Mouse (Mus musculus) layer of hippocampus, adult 18-20 months (tissue): ENCODE data around the gene Ier2. TPM values are rescaled to one million over a fixed set of nuclear protein-coding genes. Genes with fewer than 3 reads are reported as not detected.
A peak's percentile ranks its signal among the peaks of the same experiment; 100 is the strongest.

Experiments used
- DNase-seq, 2 experiments: peaks; one replicate each; pipeline ENCODE4 v3.0.0; 2022; ENCODE audit warnings: low spot score in 2 of 2
- total RNA-seq, 2 experiments: library from RNA; stranded (reverse); gene quantifications; 2 replicates each; pipeline ENCODE4 v1.2.3; 2021

The Ier2 gene
- total RNA-seq, 2 experiments from 2014 or later, result 6.2 to 10.0 TPM

GRCm38 (mm10) chr8:84663483-84664327 lies 1.1 kb upstream of the Ier2 start:
- peak; percentile 94 to 97 for DNase-seq

- DNase-seq, result no peak
Measured at GRCm38 (mm10) chr8:84661961-84662571, 586 bp downstream of the Ier2 start.

GRCm38 (mm10) chr8:84661458-84661871 lies 1.2 kb downstream of the Ier2 start:
- no peak for DNase-seq

- no peak for DNase-seq
Measured at GRCm38 (mm10) chr8:84660819-84661457, 1.7 kb downstream of the Ier2 start.

DNA sequence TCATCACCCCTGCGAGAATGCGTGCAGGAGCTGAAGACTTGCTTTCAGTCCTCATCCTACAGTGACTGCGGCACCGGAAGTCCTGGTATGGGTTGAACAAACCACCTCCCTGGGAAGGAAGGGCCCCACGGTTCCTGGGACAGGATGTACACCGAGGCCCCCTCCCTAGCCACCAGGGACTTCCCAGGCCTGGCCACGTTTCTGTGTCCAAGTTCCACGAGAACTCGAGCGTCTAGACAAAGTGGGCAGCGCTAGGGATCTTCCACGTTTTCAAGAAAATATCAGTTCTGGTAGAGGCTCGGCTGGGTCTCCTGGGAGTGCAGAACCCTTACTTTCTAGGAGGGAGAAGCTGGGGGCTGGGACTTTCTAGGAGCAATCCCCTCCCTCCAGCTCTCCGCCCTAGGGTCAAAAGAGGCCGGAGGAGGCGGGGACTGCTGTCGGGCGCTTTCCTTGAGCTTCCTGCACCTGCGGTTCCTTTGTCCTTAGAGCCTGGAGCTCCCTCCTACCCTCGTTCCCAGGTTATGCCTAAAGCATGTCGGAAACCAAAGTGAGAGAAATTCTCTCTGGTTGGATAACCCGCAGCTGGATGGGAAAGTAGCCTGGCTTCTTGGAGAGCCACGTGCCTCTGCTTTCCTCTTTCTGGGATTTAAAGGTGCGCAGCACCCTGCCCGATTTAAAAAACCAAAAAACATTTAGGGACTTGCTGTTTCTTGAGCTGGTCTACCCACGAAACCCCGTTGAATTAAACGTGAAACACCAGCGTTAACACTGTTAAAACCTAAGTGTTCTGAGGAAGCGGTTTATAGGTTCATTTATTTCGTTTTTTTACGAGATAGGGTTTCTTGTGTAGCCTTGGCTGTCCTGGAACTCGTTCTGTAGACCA lies 2.5 kb downstream of the Ier2 start:
- no peak for DNase-seq

DNA sequence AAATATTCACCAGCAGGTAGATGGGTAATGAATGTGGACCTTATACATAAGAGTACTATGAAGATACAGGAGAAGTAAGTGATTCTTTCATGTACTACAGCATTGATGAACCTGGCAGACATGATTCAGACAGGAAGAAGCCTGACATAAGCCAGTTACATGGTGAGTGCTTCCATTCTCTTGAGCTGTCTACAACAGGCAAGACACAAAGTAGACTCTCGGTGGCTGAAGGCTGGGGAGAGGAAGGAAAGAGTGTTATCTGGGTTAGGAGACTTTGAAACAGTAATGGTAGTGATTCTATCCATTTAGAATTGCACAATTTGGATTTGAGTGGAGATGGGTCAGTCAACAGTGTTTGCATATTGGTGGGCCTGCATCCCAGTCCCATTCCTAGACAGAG lies 3.7 kb downstream of the Ier2 start:
- DNase-seq, result no peak

DNA sequence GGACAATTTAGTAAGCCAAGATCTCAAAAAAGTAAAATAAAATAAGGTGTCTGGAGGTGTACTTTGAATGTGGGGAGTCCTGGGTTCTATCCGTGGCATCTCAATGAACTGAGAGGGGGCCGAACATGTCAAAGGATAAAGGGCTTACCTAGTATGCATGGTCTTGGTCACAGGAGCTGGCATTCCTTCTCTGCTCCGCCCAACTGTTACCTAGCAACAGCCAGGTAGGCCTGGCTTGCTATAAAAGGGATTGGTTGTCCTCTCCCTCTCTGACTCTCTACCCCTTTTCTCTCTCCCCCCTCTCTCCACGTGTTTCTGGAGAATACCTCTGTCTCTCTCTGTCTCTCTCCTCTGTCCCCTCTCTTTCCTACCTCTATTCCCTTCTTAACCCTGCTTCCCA lies 5.0 kb downstream of the Ier2 start:
- DNase-seq, result no peak

- DNase-seq, result no peak
Measured at GRCm38 (mm10) chr8:84657203-84657602, 5.4 kb downstream of the Ier2 start.

- no peak for DNase-seq
Measured at GRCm38 (mm10) chr8:84656641-84657126, 6.0 kb downstream of the Ier2 start.

DNA sequence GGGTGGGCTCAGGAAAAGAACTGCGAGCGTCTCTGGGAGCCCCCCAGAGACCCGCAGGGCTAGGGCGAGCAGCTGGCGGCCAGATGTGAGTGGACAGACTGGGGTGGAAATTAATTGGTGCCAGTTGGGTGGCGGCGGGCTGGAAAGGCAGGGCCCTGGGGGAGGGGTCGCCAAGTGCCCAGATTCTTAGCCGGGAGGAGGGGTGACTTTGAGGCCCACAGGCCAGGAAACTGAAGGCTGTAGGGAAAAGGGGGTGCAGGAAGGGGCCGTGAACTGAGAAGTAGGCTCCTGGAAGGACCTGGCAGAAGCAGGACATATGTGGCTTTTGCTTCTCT lies 6.5 kb downstream of the Ier2 start:
- DNase-seq, result no peak

GRCm38 (mm10) chr8:84655336-84656190 lies 7.1 kb downstream of the Ier2 start:
- no peak for DNase-seq

- DNase-seq, result no peak
Measured at GRCm38 (mm10) chr8:84654597-84654996, 8.1 kb downstream of the Ier2 start.

DNA sequence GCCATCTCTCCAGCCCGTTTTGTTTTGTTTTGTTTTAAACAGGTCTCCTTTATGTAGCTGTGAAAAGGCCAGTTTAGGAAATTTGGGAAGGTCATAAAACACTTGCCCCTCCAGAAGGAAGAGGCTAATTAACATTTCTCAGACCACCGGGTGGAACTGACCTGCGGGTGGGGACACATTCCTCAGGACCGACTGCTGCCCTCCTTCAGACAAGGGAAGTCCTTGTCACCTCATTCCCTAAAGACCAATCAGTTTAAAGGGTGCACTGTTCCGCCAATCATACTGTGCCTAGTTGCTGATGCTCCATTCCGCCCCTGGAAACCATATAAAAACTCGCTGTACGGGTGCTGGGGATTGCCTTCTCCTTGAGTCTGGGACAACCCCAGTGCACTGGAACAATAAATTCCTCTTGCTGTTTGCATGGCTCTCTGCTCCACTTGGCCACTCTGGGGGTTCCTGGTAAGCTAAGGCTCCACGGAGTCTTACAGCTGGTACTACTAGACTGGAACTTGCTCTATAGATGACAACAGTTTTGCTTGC lies 9.5 kb downstream of the Ier2 start:
- no peak for DNase-seq

DNA sequence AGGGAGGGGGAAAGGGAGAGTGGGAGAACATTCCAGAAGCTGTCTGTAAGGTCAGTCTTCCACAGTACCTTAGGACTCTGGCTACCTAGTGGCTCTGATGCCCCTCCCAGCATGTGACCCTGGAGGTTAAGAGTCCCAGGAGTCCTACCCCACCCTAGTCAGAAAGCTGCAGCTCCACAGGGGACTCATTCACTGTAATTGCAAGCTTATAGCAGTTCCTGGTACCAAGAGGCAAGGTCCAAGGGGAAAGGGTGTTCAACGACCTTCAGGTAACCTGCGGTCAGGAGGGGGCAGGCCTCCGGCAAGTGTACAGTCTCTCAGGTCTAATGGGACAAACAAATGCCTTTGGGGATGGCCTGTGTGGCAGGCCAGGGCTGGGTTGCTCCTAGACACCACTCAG lies 12.4 kb downstream of the Ier2 start:
- no peak for DNase-seq

DNA sequence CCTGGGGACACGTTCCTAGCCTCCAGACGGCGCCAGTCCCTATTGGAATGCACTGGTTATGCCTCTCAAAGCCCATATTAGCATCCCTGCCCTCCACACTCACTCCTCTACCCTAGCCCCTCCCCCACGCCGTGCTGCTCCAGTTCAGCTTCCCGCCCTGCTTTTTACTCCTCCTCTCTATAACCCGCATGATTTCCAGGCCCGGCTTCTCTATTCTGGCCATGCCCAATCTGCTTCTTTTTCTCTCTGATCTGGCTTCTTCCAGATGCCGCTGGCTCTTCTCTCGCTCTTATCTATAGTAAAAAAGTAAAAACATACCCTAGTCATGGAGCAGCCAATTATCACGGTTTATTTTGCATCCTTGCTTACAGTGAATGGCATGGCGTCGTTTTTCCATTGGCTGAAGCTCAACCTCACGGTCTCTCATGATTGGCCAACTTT lies 15.2 kb downstream of the Ier2 start:
- DNase-seq, result no peak

- DNase-seq, result no peak
Measured at GRCm38 (mm10) chr8:84646800-84647199, 15.9 kb downstream of the Ier2 start.

DNA sequence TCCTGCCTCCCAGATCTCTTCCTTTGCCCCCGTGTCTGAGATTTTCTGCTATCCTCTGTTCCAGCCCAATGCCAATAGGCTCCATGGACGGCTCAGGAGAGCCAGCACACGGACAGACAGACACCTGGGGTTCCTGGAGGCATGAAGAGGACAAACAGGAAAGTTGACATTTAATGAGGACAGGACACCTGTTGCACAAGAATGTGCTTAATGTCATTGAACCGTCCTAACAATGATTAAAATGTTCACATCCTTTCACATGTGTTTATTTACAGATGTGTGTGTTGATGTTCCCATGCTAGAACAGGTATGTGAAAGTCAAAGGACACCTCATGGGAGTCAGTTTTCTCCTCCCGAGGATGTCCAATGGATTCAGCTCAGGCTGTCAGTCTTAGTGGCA lies 19.6 kb downstream of the Ier2 start:
- DNase-seq, result no peak

DNA sequence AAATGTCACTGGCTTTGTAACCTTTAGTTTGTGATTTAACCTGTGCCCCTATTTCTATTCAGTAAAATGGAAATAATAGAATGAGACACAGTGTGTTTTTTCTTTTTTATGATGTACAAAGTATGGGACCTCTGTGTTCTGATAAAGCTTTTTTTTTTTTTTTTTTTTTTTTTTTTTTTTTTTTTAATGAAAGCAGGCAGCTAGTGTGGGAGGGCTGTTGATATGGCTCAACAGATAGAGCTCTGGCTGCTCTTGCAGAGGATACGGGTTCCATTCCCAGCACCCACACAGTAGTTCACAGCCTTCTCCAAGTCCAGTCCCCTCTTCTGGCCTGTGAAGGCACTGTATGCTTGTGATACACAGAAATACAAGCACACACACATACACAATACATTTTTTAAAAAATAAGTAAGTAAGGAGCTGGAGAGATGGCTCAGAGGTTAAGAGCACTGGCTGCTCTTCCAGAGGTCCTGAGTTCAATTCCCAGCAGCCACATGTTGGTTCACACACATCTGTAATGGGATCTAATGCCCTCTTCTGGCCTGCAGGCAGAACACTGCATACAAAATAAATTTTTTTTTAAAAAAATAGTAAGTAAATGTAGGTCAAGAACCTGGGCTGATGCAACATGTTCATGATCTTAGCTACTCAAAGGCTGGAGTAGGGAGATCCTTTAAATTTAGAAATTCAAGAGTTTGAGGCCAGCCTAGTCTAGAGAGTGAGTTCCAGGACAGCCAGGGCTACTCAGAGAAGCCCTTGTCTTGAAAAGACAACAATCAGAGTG lies 20.9 kb downstream of the Ier2 start:
- no peak for DNase-seq

- no peak for DNase-seq
Measured at GRCm38 (mm10) chr8:84640617-84641294, 21.9 kb downstream of the Ier2 start.
